10 mouse cellular contexts compared by ENCODE assay signal in genomic region chr2:34992729-34993695, GRCm38 (mm10). TPM values are rescaled to one million over a fixed set of nuclear protein-coding genes. Genes with fewer than 3 reads are reported as not detected.
A peak's percentile ranks its signal among the peaks of the same experiment; 100 is the strongest.
DNase-seq lines count a peak whose midpoint lies in the region; ATAC-seq lines count a peak whose summit lies in the region.
"Had no signal": no experiment of that assay in that cellular context is flagged by ENCODE, and none has a peak within 500 bp of the region (broad histone marks: within the 10 kb centered on the region; RNA-seq: fewer than 3 reads in every experiment).

No protein-coding gene starts in this region.

- 31% methylated on average over 9 of the region's 9 CpGs for WGBS in intestine, embryonic 15.5 days

- DNase-seq in adrenal gland, adult 2 months, result peak; percentile 25
- DNase-seq in adrenal gland, postnatal 25 days, result no peak
- peak; percentile 65 to 78 for DNase-seq in right cerebral cortex, postnatal 10 days (ENCODE audit: low spot score in 2 of 2)
- DNase-seq in right cerebral cortex, postnatal 4 days, result no peak
- peak; percentile 16 to 73 for DNase-seq in layer of hippocampus, postnatal 14 days (ENCODE audit: low spot score in 2 of 2)
- no peak for DNase-seq in gastrocnemius, postnatal 25 days
- DNase-seq in testis, postnatal 14 days (ENCODE audit: low spot score), result no peak

- no peaks in the 10 kb centered on the region for H3K4me1 ChIP-seq in intestine, embryonic 15.5 days (replicated peaks)
- H3K4me1 ChIP-seq: heart, embryonic 15.5 days had no signal

- no peak for ATAC-seq in intestine, embryonic 15.5 days

- no peak overlapping the region for H3K4me3 ChIP-seq in intestine, embryonic 15.5 days (replicated peaks)
- H3K4me3 ChIP-seq: heart, embryonic 15.5 days had no signal

- no peak overlapping the region for H3K27ac ChIP-seq in intestine, embryonic 15.5 days
- H3K27ac ChIP-seq: heart, embryonic 15.5 days; macrophage had no signal

- H3K4me2 ChIP-seq in intestine, embryonic 15.5 days (replicated peaks), result no peak overlapping the region
- H3K4me2 ChIP-seq: heart, embryonic 15.5 days had no signal

- H3K9ac ChIP-seq in intestine, embryonic 15.5 days, result no peak overlapping the region
- H3K9ac ChIP-seq: heart, embryonic 15.5 days had no signal

- no peaks in the 10 kb centered on the region for H3K27me3 ChIP-seq in intestine, embryonic 15.5 days (replicated peaks)

- H3K9me3 ChIP-seq in intestine, embryonic 15.5 days, result no peaks in the 10 kb centered on the region
- H3K9me3 ChIP-seq: heart, embryonic 15.5 days had no signal

- H3K36me3 ChIP-seq in intestine, embryonic 15.5 days, result no peaks in the 10 kb centered on the region
- H3K36me3 ChIP-seq: heart, embryonic 15.5 days had no signal

RNA-seq across cellular contexts. Expression of gene Traf1, which starts 31.4 kb away (rescaled TPM):
- 1 to 10 TPM; 3.3 to 3.7 TPM for total RNA-seq in adrenal gland, adult 2 months (2021)
- 2.0 and 2.4 TPM in 2 replicates for polyA plus RNA-seq in adrenal gland, adult 2 months (2012; rRNA removed)
- 1.9 and 3.0 TPM in 2 replicates for total RNA-seq in adrenal gland, postnatal 25 days (2021)
- 1 to 10 TPM; 1.1 to 3.0 TPM for total RNA-seq in layer of hippocampus, postnatal 14 days (2021)
- polyA plus RNA-seq in intestine, embryonic 15.5 days (2015; fragmentation: Nextera tagmentation; extraction: Ambion mirVana), result 2.5 TPM in 2 replicates
- 1 to 10 TPM in 1 of 2 experiments, under 1 TPM in 1; 0.46 to 1.3 TPM for total RNA-seq in gastrocnemius, postnatal 25 days (2021)

Comparison
In these comparisons a context has a peak if more than half of its experiments do, and no peak if none do; other contexts are left out.
1. DNase-seq: peak in adrenal gland, adult 2 months (single experiment), right cerebral cortex, postnatal 10 days (2 of 2) and layer of hippocampus, postnatal 14 days (2 of 2); none in adrenal gland, postnatal 25 days (single experiment), right cerebral cortex, postnatal 4 days (single experiment), gastrocnemius, postnatal 25 days (single experiment) and testis, postnatal 14 days (single experiment).